Mouse (Mus musculus) limb, embryonic 12.5 days (tissue): ENCODE data around the gene Olfr722. TPM values are rescaled to one million over a fixed set of nuclear protein-coding genes. Genes with fewer than 3 reads are reported as not detected.
"Not testable (repeated sequence)": the region's sequence is repeated elsewhere in the genome, so short reads cannot be mapped to it uniquely, and the experiment has no call there.

Source experiments
- ATAC-seq: fragments of 200-750 bp; cut with Nextera tagmentation; 2 replicates; pipeline ENCODE4 v1.8.0; 2017; ENCODE audit warnings: low read depth, moderate TSS enrichment; ENCODE audit not compliant: insufficient number of reproducible peaks, insufficient read depth, low FRiP score, low TSS enrichment
- H3K27ac ChIP-seq: fragments of 300-500 bp; sonication (generic); 2 replicates; pipeline ENCODE4 v1.5.1; 2016; ENCODE audit warnings: mild to moderate bottlenecking, moderate library complexity
- H3K27me3 ChIP-seq: fragments of 300-500 bp; sonication (generic); 2 replicates; pipeline ENCODE4 v1.6.1; 2016; ENCODE audit warnings: mild to moderate bottlenecking, moderate library complexity
- H3K36me3 ChIP-seq: fragments of 300-500 bp; sonication (generic); 2 replicates; pipeline ENCODE4 v1.6.1; 2016; ENCODE audit warnings: mild to moderate bottlenecking, moderate library complexity
- H3K4me1 ChIP-seq: fragments of 300-500 bp; sonication (generic); replicated peaks from 2 replicates; pipeline ENCODE4 v1.6.1; 2016
- H3K4me2 ChIP-seq: fragments of 300-500 bp; sonication (generic); 2 replicates; pipeline ENCODE4 v1.6.1; 2016; ENCODE audit warnings: mild to moderate bottlenecking, moderate library complexity
- H3K4me3 ChIP-seq: fragments of 300-500 bp; sonication (generic); replicated peaks from 2 replicates; pipeline ENCODE4 v1.5.1; 2016; ENCODE audit warnings: mild to moderate bottlenecking
- H3K9ac ChIP-seq: fragments of 300-500 bp; sonication (generic); replicated peaks from 2 replicates; pipeline ENCODE4 v1.6.1; 2016; ENCODE audit warnings: mild to moderate bottlenecking, moderate library complexity
- H3K9me3 ChIP-seq: fragments of 300-500 bp; sonication (generic); 2 replicates; pipeline ENCODE4 v1.6.1; 2016; ENCODE audit warnings: mild to moderate bottlenecking, moderate library complexity
- polyA plus RNA-seq: library from polyadenylated mRNA; unstranded; fragments of >200 nt; fragmentation: Nextera tagmentation; extraction: Ambion mirVana; gene quantifications from 2 replicates; pipeline ENCODE4 v1.2.1, GENCODE M21; 2016

The Olfr722 gene
- not detected in 2 replicates for polyA plus RNA-seq

- Histone ChIP-seq H3K27me3 (no peaks in the 10 kb centered on the region), H3K36me3 (no peaks in the 10 kb centered on the region), H3K4me1 (no peaks in the 10 kb centered on the region), H3K9ac (no peak within 1 kb of the TSS), H3K4me3 (no peak within 1 kb of the TSS), H3K4me2 (no peak within 1 kb of the TSS), H3K27ac (no peak within 1 kb of the TSS), H3K9me3 (no peaks in the 10 kb centered on the region)
- ATAC-seq = no peak
These were observed at the start of gene Olfr722 for GRCm38 (mm10) chr14:49901899-49902298. Gene Olfr722 (minus strand): TSS chr14:49901999.

GRCm38 (mm10) chr14:49931687-49932086 is 29.9 kb upstream of the Olfr722 start, which contains the start of gene Olfr723:
Gene Olfr723 (minus strand): TSS chr14:49931787.
- not testable (repeated sequence) for H3K9me3 ChIP-seq, H3K9ac ChIP-seq, ATAC-seq, H3K4me2 ChIP-seq, H3K27me3 ChIP-seq, H3K4me1 ChIP-seq, H3K27ac ChIP-seq, H3K36me3 ChIP-seq, H3K4me3 ChIP-seq

- ATAC-seq = no peak
- Histone ChIP-seq H3K9ac (no peak overlapping the region), H3K27me3 (no peaks in the 10 kb centered on the region), H3K4me3 (no peak overlapping the region), H3K4me2 (no peak overlapping the region), H3K36me3 (no peaks in the 10 kb centered on the region), H3K9me3 (no peaks in the 10 kb centered on the region), H3K4me1 (no peaks in the 10 kb centered on the region), H3K27ac (no peak overlapping the region)
These were observed 41.4 kb downstream of the Olfr722 start for GRCm38 (mm10) chr14:49860387-49860786.

Other genes starting within 250 kb of the Olfr722 start
- 12.1 and 12.5 TPM in 2 replicates for gene Armh4, start 118.6 kb downstream of the Olfr722 start, polyA plus RNA-seq
- gene Olfr723, start 29.8 kb upstream of the Olfr722 start, polyA plus RNA-seq = not detected in 2 replicates
- gene Olfr724, start 61.3 kb upstream of the Olfr722 start, polyA plus RNA-seq = not detected in 2 replicates
- not detected in 2 replicates for gene Olfr725, start 138.4 kb upstream of the Olfr722 start, polyA plus RNA-seq
- not detected in 2 replicates for gene Olfr726, start 189.0 kb upstream of the Olfr722 start, polyA plus RNA-seq
- not detected in 2 replicates for gene Olfr727, start 221.2 kb upstream of the Olfr722 start, polyA plus RNA-seq
- gene Olfr728, start 240.7 kb upstream of the Olfr722 start, polyA plus RNA-seq = not detected in 2 replicates